Mouse (Mus musculus) gastrocnemius, postnatal 4 days (tissue): Measurements from ENCODE around the gene Gm6096. TPM values are rescaled to one million over a fixed set of nuclear protein-coding genes. Genes with fewer than 3 reads are reported as not detected.
A peak's percentile ranks its signal among the peaks of the same experiment; 100 is the strongest.

Experiments used
- DNase-seq, 2 experiments: peaks; one replicate each; pipeline ENCODE4 v3.0.0; 2021 to 2022; ENCODE audit warnings: low spot score in 2 of 2, mixed read lengths in 2 of 2
- total RNA-seq, 2 experiments: library from RNA; stranded (reverse); gene quantifications; 2 replicates each; pipeline ENCODE4 v1.2.3; 2021

The Gm6096 gene
- total RNA-seq, 2 experiments from 2014 or later: not detected

- DNase-seq: no peak
Measured at GRCm38 (mm10) chr7:34234610-34235561, 16.0 kb upstream of the Gm6096 start.

- DNase-seq: no peak
Measured at GRCm38 (mm10) chr7:34235602-34236001, 15.2 kb upstream of the Gm6096 start.

GRCm38 (mm10) chr7:34238086-34238485, 12.8 kb upstream of the Gm6096 start:
- no peak for DNase-seq

GRCm38 (mm10) chr7:34242176-34242575, 8.7 kb upstream of the Gm6096 start:
- DNase-seq: no peak

GRCm38 (mm10) chr7:34246870-34247499, 3.9 kb upstream of the Gm6096 start:
- DNase-seq: no peak

GRCm38 (mm10) chr7:34252030-34252429, 1.2 kb downstream of the Gm6096 start:
- no peak for DNase-seq

GRCm38 (mm10) chr7:34255137-34255536, 4.3 kb downstream of the Gm6096 start:
- no peak for DNase-seq

GRCm38 (mm10) chr7:34255916-34256315, 5.1 kb downstream of the Gm6096 start:
- no peak for DNase-seq

- no peak for DNase-seq
Measured at GRCm38 (mm10) chr7:34257279-34257678, 6.4 kb downstream of the Gm6096 start.

- DNase-seq: no peak
Measured at GRCm38 (mm10) chr7:34258407-34258806, 7.6 kb downstream of the Gm6096 start.

- no peak for DNase-seq
Measured at GRCm38 (mm10) chr7:34263437-34263836, 12.6 kb downstream of the Gm6096 start.

GRCm38 (mm10) chr7:34265876-34266346, 15.1 kb downstream of the Gm6096 start:
- peak in 1 of 2 experiments; percentile 52 for DNase-seq

GRCm38 (mm10) chr7:34266421-34266820, 15.6 kb downstream of the Gm6096 start:
- no peak for DNase-seq

GRCm38 (mm10) chr7:34268463-34268862, 17.6 kb downstream of the Gm6096 start:
- no peak for DNase-seq

GRCm38 (mm10) chr7:34272465-34272864, 21.6 kb downstream of the Gm6096 start:
- no peak for DNase-seq

- DNase-seq: no peak
Measured at GRCm38 (mm10) chr7:34276066-34276465, 25.2 kb downstream of the Gm6096 start.

- DNase-seq: no peak
Measured at GRCm38 (mm10) chr7:34277656-34278055, 26.8 kb downstream of the Gm6096 start.

GRCm38 (mm10) chr7:34290450-34291151, 39.8 kb downstream of the Gm6096 start:
- no peak for DNase-seq

- no peak for DNase-seq
Measured at GRCm38 (mm10) chr7:34291265-34291664, 40.4 kb downstream of the Gm6096 start.

GRCm38 (mm10) chr7:34292633-34293032, 41.8 kb downstream of the Gm6096 start:
- DNase-seq: no peak

- DNase-seq: no peak
Measured at GRCm38 (mm10) chr7:34296124-34296523, 45.3 kb downstream of the Gm6096 start.

GRCm38 (mm10) chr7:34298818-34299217, 48.0 kb downstream of the Gm6096 start:
- DNase-seq: no peak
